Mouse (Mus musculus) brain, embryonic 18.5 days (tissue): ENCODE results near the gene Sec14l1.
"Not testable (repeated sequence)": the region's sequence is repeated elsewhere in the genome, so short reads cannot be mapped to it uniquely, and the experiment has no call there.

Experiments used
- DNase-seq: peaks from one replicate; pipeline ENCODE4 v3.0.0-alpha.2; 2012; ENCODE audit warnings: low read depth, low spot score

Gene Sec14l1

GRCm38 (mm10) chr11:117114592-117115345, at the start of gene Sec14l1:
Gene Sec14l1 (plus strand): TSS chr11:117115168.
- peak; percentile 93 for DNase-seq

- not testable (repeated sequence) for DNase-seq
These were observed 49.4 kb upstream of the Sec14l1 start for GRCm38 (mm10) chr11:117065602-117066001.

GRCm38 (mm10) chr11:117066738-117067137, 48.2 kb upstream of the Sec14l1 start:
- no peak for DNase-seq

- DNase-seq: no peak
These were observed 46.6 kb upstream of the Sec14l1 start for GRCm38 (mm10) chr11:117068332-117068731.

GRCm38 (mm10) chr11:117069027-117069426, 45.9 kb upstream of the Sec14l1 start:
- DNase-seq: no peak

GRCm38 (mm10) chr11:117070711-117071110, 44.3 kb upstream of the Sec14l1 start:
- no peak for DNase-seq

GRCm38 (mm10) chr11:117072128-117072527, 42.8 kb upstream of the Sec14l1 start:
- DNase-seq: no peak

GRCm38 (mm10) chr11:117073426-117073825, 41.5 kb upstream of the Sec14l1 start:
- no peak for DNase-seq

GRCm38 (mm10) chr11:117076576-117077196, 38.3 kb upstream of the Sec14l1 start:
- DNase-seq: no peak

- DNase-seq: no peak
These were observed 37.7 kb upstream of the Sec14l1 start for GRCm38 (mm10) chr11:117077227-117077626.

- DNase-seq: no peak
These were observed 37.1 kb upstream of the Sec14l1 start for GRCm38 (mm10) chr11:117077902-117078301.

GRCm38 (mm10) chr11:117078637-117079240, 36.2 kb upstream of the Sec14l1 start:
- no peak for DNase-seq

GRCm38 (mm10) chr11:117079651-117080190, 35.2 kb upstream of the Sec14l1 start:
- no peak for DNase-seq

GRCm38 (mm10) chr11:117080209-117080608, 34.8 kb upstream of the Sec14l1 start:
- no peak for DNase-seq

- DNase-seq: no peak
These were observed 33.6 kb upstream of the Sec14l1 start for GRCm38 (mm10) chr11:117081165-117082064.

GRCm38 (mm10) chr11:117082353-117082934, 32.5 kb upstream of the Sec14l1 start:
- no peak for DNase-seq

GRCm38 (mm10) chr11:117083052-117083881, 31.7 kb upstream of the Sec14l1 start:
- no peak for DNase-seq

GRCm38 (mm10) chr11:117083882-117084260, 31.1 kb upstream of the Sec14l1 start:
- DNase-seq: not testable (repeated sequence)

GRCm38 (mm10) chr11:117086215-117086614, 28.8 kb upstream of the Sec14l1 start:
- DNase-seq: no peak
